Mouse (Mus musculus) midbrain, embryonic 14.5 days (tissue): ENCODE results near the gene Plekhg1. TPM values are rescaled to one million over a fixed set of nuclear protein-coding genes. Genes with fewer than 3 reads are reported as not detected.

Experiments
- ATAC-seq: fragments of 200-750 bp; cut with Nextera tagmentation; 2 replicates; pipeline ENCODE4 v1.8.0; 2017; ENCODE audit warnings: moderate number of reproducible peaks, moderate library complexity; ENCODE audit not compliant: low FRiP score, low TSS enrichment
- DNase-seq: peaks from one replicate; pipeline ENCODE4 v3.0.0-alpha.2; 2015
- H3K27ac ChIP-seq: fragments of 300-500 bp; sonication (generic); replicated peaks from 2 replicates; pipeline ENCODE4 v1.5.1; 2014; ENCODE audit warnings: mild to moderate bottlenecking, low read depth, low read length, moderate library complexity
- H3K27me3 ChIP-seq: fragments of 300-500 bp; sonication (generic); 2 replicates; pipeline ENCODE4 v1.6.1; 2014; ENCODE audit warnings: low read length, control low read depth, mixed read lengths; ENCODE audit not compliant: control insufficient read depth, insufficient read depth
- H3K36me3 ChIP-seq: fragments of 300-500 bp; sonication (generic); 2 replicates; pipeline ENCODE4 v1.6.1; 2014; ENCODE audit warnings: low read length, control low read depth; ENCODE audit not compliant: control insufficient read depth, insufficient read depth
- H3K4me1 ChIP-seq: fragments of 300-500 bp; sonication (generic); 2 replicates; pipeline ENCODE4 v1.6.1; 2014; ENCODE audit warnings: mild to moderate bottlenecking, antibody characterized with exemption, low read length, control low read depth; ENCODE audit not compliant: control insufficient read depth, insufficient read depth
- H3K4me2 ChIP-seq: fragments of 300-500 bp; sonication (generic); 2 replicates; pipeline ENCODE4 v1.6.1; 2014; ENCODE audit warnings: mild to moderate bottlenecking, low read length, moderate library complexity
- H3K4me3 ChIP-seq: fragments of 300-500 bp; sonication (generic); replicated peaks from 2 replicates; pipeline ENCODE4 v1.5.1; 2014; ENCODE audit warnings: low read depth, low read length
- H3K9ac ChIP-seq: fragments of 300-500 bp; sonication (generic); replicated peaks from 2 replicates; pipeline ENCODE4 v1.6.1; 2014; ENCODE audit warnings: mild to moderate bottlenecking, low read length, moderate library complexity
- H3K9me3 ChIP-seq: fragments of 300-500 bp; sonication (generic); 2 replicates; pipeline ENCODE4 v1.6.1; 2016; ENCODE audit warnings: low read length, control low read depth, mixed read lengths; ENCODE audit not compliant: control insufficient read depth
- WGBS: fragments of 180-500 bp; shearing (Covaris S2); extraction: QIAGEN DNeasy Blood & Tissue Kit; methylation state at CpG from one replicate; pipeline ENCODE4 v1.1.7; 2014; 5-methylcytosine and 5-hydroxymethylcytosine counted together
- polyA plus RNA-seq: library from polyadenylated mRNA; unstranded; fragments of >200 nt; fragmentation: Nextera tagmentation; extraction: Ambion mirVana; gene quantifications from 2 replicates; pipeline ENCODE4 v1.2.1, GENCODE M21; 2014

The Plekhg1 gene
- polyA plus RNA-seq, 1 experiment from 2014 or later = 8.9 TPM

DNA sequence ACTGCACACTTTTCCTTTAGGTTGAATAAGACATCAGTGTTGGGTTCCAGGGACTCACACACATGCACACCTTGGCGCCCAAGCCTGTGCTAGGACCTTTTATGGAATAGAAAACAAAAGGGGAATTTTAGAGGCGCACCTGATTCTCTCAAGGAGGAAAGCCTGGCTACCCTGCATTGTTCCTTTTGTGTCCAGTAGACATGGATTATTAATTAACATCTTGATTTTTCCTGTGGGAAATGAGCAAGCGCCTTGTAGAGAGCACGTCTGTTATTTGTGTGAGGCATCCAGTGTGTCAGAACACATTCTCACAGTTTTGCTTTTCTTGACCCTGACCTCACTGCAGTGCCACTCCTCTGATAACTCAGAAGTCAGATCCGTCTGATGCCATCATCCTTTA is 21.8 kb downstream of the Plekhg1 start:
- no peak overlapping the region for H3K4me2 ChIP-seq
- no peaks in the 10 kb centered on the region for H3K9me3 ChIP-seq
- DNase-seq (no peak), ATAC-seq (no peak)
- H3K27ac ChIP-seq = no peak overlapping the region
- no peak overlapping the region for H3K9ac ChIP-seq
- H3K27me3 ChIP-seq = no peaks in the 10 kb centered on the region
- H3K4me1 ChIP-seq = no peaks in the 10 kb centered on the region
- no peaks in the 10 kb centered on the region for H3K36me3 ChIP-seq
- H3K4me3 ChIP-seq = no peak overlapping the region
- 63% methylated on average over 5 of the region's 5 CpGs for WGBS

DNA sequence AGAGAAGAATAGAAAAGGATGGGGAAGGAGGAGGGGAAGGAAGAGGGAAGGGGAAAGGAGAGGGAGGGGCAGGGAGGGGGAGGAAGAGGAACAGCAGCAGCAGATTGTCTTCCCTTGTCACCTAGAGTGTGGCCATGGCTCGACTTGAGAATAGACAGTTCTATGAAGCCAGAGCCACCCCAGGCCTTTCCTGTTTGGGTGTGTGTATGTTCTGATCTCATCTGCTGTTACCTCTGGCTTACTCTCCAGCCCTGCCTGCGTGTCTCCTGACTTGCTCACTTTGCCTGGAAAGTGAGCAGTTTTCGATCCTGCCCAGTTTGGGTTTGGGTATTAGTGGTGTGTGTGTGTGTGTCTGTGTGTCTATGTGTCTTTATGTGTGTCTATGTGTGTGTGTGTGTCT is 23.0 kb downstream of the Plekhg1 start:
- Histone ChIP-seq H3K4me3 (no peak overlapping the region), H3K36me3 (no peaks in the 10 kb centered on the region), H3K9me3 (no peaks in the 10 kb centered on the region), H3K27me3 (no peaks in the 10 kb centered on the region), H3K4me1 (no peaks in the 10 kb centered on the region), H3K9ac (no peak overlapping the region), H3K27ac (no peak overlapping the region), H3K4me2 (no peak overlapping the region)
- ATAC-seq (no peak), DNase-seq (no peak)
- WGBS = 87% methylated on average over 3 of the region's 3 CpGs

DNA sequence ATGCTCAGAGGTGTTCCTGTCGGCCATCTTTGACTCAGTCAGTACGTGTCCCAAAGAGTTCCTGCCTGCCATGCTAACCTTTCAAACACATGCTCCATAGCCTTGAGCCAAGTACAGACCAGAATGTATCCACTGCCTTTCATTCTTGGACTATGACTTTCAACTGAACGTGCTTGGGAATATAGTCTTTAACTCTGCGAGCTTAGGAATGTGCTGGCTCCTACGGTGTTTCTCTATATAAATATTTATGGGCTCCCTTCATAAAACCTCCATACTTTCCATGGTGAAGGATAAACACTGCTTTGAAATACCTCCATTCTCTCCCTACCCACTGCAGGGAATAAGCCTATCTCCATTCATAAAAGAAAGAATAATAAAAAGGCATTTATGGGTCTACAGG is 29.0 kb downstream of the Plekhg1 start:
- H3K9me3 ChIP-seq = no peaks in the 10 kb centered on the region
- no peaks in the 10 kb centered on the region for H3K36me3 ChIP-seq
- ATAC-seq (no peak), DNase-seq (no peak)
- WGBS = 82% methylated on average over 5 of the region's 5 CpGs
- H3K4me2 ChIP-seq = no peak overlapping the region
- H3K27ac ChIP-seq = no peak overlapping the region
- H3K4me3 ChIP-seq = no peak overlapping the region
- H3K27me3 ChIP-seq = no peaks in the 10 kb centered on the region
- no peaks in the 10 kb centered on the region for H3K4me1 ChIP-seq
- no peak overlapping the region for H3K9ac ChIP-seq

DNA sequence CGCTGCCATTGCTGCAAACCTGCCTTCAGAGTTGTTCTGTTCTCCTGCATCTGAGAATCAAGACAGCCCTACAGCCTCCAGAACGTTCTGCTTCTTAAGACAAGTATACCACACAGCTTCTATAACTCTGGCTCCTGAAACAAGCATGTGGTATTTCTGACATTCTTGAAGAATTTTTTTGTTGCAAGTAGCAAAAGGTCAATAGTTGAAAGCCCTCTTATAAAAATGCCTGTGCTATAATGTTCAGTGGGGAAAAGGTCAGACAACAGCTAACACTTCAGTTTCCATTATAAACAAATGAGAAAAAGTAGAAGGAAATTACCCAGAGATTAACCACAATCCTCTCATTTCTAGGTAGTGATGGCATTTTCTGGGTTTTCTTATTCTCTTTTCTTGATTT is 34.2 kb downstream of the Plekhg1 start:
- H3K9ac ChIP-seq = no peak overlapping the region
- ATAC-seq (no peak), DNase-seq (no peak)
- H3K4me2 ChIP-seq = no peak overlapping the region
- no peaks in the 10 kb centered on the region for H3K36me3 ChIP-seq
- no peaks in the 10 kb centered on the region for H3K9me3 ChIP-seq
- no peak overlapping the region for H3K27ac ChIP-seq
- WGBS = 92% methylated on average over 2 of the region's 2 CpGs
- no peak overlapping the region for H3K4me3 ChIP-seq
- H3K4me1 ChIP-seq = no peaks in the 10 kb centered on the region
- no peaks in the 10 kb centered on the region for H3K27me3 ChIP-seq

DNA sequence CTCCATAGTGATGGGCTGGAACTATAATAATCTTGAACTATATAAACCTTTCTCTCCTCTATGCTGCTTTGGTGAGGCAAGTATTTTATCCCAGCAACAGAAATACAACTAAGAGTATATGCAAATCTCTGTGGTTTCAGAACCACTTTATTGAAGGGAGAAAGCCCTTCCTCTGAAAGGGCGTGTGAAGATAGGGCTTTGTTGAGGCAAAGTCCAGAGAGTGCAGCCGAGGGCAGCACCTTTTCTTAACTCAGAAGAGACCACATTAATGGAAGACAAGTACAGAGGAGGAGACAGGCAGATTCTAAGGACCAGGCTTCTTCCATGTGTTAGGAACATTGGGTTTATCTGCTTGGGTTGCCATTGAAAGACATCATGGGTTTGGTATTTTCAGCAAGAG is 36.6 kb downstream of the Plekhg1 start:
- no peak for ATAC-seq
- Histone ChIP-seq H3K36me3 (no peaks in the 10 kb centered on the region), H3K27ac (no peak overlapping the region), H3K9ac (no peak overlapping the region), H3K4me3 (no peak overlapping the region), H3K27me3 (no peaks in the 10 kb centered on the region), H3K4me2 (no peak overlapping the region), H3K9me3 (no peaks in the 10 kb centered on the region), H3K4me1 (no peaks in the 10 kb centered on the region)
- WGBS = 88% methylated on average over 2 of the region's 2 CpGs
- no peak for DNase-seq

DNA sequence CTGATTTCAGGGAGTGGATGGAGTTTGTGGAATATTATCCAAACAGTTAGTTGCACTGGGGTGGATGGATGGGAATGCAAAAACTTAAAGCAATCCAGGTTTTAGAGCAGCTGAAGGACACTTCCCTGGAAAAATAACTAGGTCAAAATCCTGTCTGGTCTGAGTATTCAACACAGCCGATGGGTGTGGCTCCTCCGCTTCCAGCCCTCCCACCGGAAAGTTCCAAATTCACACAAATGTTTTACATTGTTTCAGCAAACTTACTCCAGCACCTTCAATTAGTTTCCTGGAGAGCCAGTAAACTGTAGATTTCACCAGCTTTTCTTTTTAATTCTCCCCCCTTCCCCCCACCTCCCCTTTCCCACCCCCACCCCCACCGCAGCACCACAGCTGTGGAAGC is 45.2 kb downstream of the Plekhg1 start:
- DNase-seq (no peak), ATAC-seq (no peak)
- Histone ChIP-seq H3K27ac (no peak overlapping the region), H3K9me3 (no peaks in the 10 kb centered on the region), H3K9ac (no peak overlapping the region), H3K36me3 (no peaks in the 10 kb centered on the region), H3K4me1 (no peaks in the 10 kb centered on the region), H3K27me3 (no peaks in the 10 kb centered on the region), H3K4me2 (no peak overlapping the region), H3K4me3 (no peak overlapping the region)
- WGBS = 94% methylated on average over 4 of the region's 4 CpGs

DNA sequence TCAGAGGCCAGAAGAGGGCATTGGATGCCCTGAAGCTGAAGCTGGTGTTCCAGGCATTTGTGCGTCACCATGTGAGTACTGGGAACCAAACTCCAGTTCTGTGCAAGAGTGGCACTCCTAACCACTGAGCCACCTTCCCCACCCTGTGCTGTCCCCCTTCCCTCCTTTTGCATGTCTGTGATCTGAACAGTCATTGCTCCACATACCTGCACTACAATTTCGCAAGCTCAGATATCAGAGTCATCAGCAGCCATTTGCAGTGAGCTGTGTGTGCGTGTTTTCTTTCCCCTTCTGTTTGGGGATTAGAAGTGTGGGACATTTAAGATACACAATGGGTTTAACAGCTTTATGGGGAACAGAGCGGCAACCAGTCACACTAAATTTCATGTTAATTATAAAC is 46.4 kb downstream of the Plekhg1 start:
- ATAC-seq (no peak), DNase-seq (no peak)
- H3K36me3 ChIP-seq = no peaks in the 10 kb centered on the region
- H3K9ac ChIP-seq = no peak overlapping the region
- H3K4me1 ChIP-seq = no peaks in the 10 kb centered on the region
- no peaks in the 10 kb centered on the region for H3K9me3 ChIP-seq
- H3K4me3 ChIP-seq = no peak overlapping the region
- no peaks in the 10 kb centered on the region for H3K27me3 ChIP-seq
- 80% methylated on average over 4 of the region's 4 CpGs for WGBS
- no peak overlapping the region for H3K4me2 ChIP-seq
- H3K27ac ChIP-seq = no peak overlapping the region

DNA sequence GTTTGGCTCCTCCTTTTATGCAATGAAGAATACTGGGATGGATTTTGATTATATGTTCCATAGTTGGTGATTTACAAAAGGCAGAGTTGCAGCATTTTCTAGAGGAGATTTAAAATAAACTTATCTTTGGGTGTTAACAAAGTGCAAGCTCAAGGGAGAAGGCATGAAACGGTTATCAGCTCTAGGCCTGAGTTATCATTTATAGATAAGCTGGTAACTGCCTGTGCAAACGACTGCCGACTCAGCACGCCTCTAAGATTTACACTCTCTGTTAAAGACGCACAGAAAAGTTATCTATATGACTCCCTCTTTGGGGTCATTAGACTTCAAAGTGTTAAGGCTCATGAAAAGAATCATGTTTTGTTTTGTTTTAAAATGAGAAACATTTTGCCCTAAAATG is 46.8 kb downstream of the Plekhg1 start:
- DNase-seq (no peak), ATAC-seq (no peak)
- no peak overlapping the region for H3K4me3 ChIP-seq
- H3K27ac ChIP-seq = no peak overlapping the region
- H3K9me3 ChIP-seq = no peaks in the 10 kb centered on the region
- H3K27me3 ChIP-seq = no peaks in the 10 kb centered on the region
- H3K9ac ChIP-seq = no peak overlapping the region
- WGBS = 92% methylated on average over 5 of the region's 5 CpGs
- no peaks in the 10 kb centered on the region for H3K36me3 ChIP-seq
- H3K4me1 ChIP-seq = no peaks in the 10 kb centered on the region
- H3K4me2 ChIP-seq = no peak overlapping the region

DNA sequence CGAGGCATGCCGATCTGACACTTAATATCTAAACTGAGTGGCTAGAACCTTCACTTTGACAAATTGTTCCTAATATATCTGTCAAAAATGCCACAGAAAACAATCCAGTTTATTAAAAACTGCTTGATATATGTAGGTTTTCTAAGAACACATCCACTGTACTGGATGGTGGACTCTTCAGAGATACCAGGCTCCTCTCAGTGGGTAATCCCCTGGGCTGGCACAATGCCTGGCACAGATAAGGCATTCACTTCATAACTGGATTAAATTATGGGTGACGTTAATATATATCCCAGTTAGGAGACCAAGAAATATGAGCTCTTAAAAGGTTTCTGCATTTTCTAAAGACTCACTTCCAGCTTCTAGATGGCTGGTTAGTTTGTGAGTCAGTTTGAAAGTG is 53.7 kb downstream of the Plekhg1 start:
- no peaks in the 10 kb centered on the region for H3K36me3 ChIP-seq
- no peak overlapping the region for H3K27ac ChIP-seq
- ATAC-seq (no peak), DNase-seq (no peak)
- WGBS = 76% methylated on average over 3 of the region's 3 CpGs
- H3K4me1 ChIP-seq = no peaks in the 10 kb centered on the region
- no peaks in the 10 kb centered on the region for H3K27me3 ChIP-seq
- no peak overlapping the region for H3K9ac ChIP-seq
- no peaks in the 10 kb centered on the region for H3K9me3 ChIP-seq
- H3K4me3 ChIP-seq = no peak overlapping the region
- H3K4me2 ChIP-seq = no peak overlapping the region
